Mouse (Mus musculus): ENCODE results near the gene Ddx4. TPM values are rescaled to one million over a fixed set of nuclear protein-coding genes. Genes with fewer than 3 reads are reported as not detected.

Ddx4 gene
- polyA plus RNA-seq, 1 experiment from 2014 or later, result 0.89 TPM

DNA sequence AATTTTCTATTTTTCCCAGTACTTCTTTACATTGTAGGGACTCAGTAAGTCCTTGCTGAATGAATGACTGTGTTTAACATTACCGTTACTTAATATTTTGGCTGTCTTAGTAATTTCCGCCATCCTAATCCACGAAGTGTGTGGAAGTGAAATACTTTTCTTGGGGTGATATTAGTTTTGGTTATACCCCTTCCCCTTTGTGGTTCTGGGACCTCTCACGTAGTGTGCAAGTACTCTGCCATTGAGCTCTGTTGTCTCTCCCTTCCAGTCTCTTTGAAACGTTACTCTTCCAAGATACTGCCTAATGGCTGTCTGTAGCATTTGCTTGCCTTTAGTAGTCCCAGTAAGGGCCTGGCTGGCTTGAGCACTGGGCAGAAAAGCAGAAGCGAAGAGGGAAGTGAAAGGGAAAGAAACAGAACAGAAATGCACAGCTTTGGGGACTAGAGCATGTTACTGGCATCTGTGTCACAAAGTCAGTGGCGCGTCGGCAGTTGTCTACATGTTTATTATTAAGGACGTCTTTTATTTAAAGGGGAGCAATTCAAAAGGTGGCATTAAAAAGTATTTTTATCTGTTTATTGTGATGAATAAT is 14.3 kb upstream of the Ddx4 start:
- Histone ChIP-seq H3K9ac (no peak overlapping the region), H3K36me3 (peaks cover 14% of the 10 kb centered on the region), H3K4me1 (0 out of 2 replicates have a peak, but pooled peaks cover 1% of the 10 kb centered on the region), H3K4me3 (no peak overlapping the region), H3K9me3 (no peaks in the 10 kb centered on the region), H3K4me2 (replicated peaks) (no peak overlapping the region), H3K27ac (no peak overlapping the region), H3K27me3 (no peaks in the 10 kb centered on the region)
- 82% methylated on average over 10 of the region's 10 CpGs for WGBS
- ATAC-seq (ENCODE audit: low FRiP score, low read depth), result no peak

GRCm38 (mm10) chr13:112661687-112662086 is 9.4 kb upstream of the Ddx4 start:
- Histone ChIP-seq H3K4me2 (replicated peaks) (peak overlapping the region; percentile 84), H3K9me3 (no peaks in the 10 kb centered on the region)
- no peak for ATAC-seq (ENCODE audit: low FRiP score, low read depth)

DNA sequence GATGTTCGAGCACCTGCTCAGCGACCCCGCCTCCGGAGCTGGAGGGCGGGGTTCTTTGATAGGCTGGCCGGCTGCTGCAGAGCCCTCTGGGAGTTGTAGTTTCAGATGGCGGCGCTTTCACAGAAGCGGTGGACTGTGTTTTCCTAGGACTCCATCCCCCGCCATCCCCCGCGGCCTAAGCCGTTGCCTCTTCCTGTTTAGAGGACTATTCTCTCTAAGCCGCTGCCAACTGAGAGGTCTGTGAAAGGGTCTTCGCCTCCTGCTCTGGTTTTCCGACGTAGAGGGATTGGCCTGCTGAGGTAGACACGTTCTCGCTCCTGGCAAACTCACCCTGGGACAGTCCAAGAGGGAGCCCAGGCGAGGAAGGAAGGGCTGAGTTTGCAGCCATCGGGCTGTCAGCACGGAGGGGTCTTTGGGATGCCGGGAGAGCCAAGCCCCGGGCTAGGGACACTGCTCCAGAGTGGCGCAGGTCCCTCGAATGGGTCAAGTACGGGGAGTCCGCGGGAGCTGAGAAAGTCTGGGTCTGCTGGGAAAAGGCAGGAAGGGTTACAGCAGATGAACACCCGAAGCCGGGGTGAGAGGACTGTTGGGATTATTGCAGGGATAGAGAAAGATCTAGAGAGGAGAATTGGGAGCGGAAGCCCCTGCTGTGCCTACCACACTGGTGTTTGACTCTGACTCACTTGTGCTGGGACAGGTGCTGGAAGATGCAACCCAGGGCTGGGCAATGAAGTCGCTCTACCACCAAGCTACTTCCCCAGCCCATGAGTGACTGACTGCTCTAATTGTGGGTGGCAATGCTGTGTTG is 8.5 kb upstream of the Ddx4 start, which contains the start of gene Slc38a9:
TSS of gene Slc38a9 (plus strand) at position 178 of the 808 bp plus-strand sequence.
- H3K36me3 ChIP-seq, result no peaks in the 10 kb centered on the region
- peak within 1 kb of the TSS; percentile 49; the same call in 1 of the 2 replicates for H3K27ac ChIP-seq
- H3K27me3 ChIP-seq, result no peaks in the 10 kb centered on the region
- peak within 1 kb of the TSS; percentile 84 for H3K4me2 ChIP-seq (replicated peaks)
- H3K9me3 ChIP-seq, result no peaks in the 10 kb centered on the region
- peaks cover 7% of the 10 kb centered on the region for H3K4me1 ChIP-seq
- under 1% methylated on average over 33 of the region's 33 CpGs for WGBS
- peak within 1 kb of the TSS; percentile 80 for H3K4me3 ChIP-seq
- peak; percentile 99 for ATAC-seq (ENCODE audit: low FRiP score, low read depth)
- H3K9ac ChIP-seq, result peak within 1 kb of the TSS; percentile 82

More at GRCm38 (mm10) chr13:112661687-112662086, 9.4 kb upstream of the Ddx4 start:
- no peaks in the 10 kb centered on the region for H3K27me3 ChIP-seq
- H3K36me3 ChIP-seq, result no peaks in the 10 kb centered on the region
- peaks cover 7% of the 10 kb centered on the region for H3K4me1 ChIP-seq
- no peak overlapping the region for H3K4me3 ChIP-seq
- H3K9ac ChIP-seq, result no peak overlapping the region
- 87% methylated on average over 2 of the region's 2 CpGs for WGBS
- no peak overlapping the region for H3K27ac ChIP-seq

GRCm38 (mm10) chr13:112659986-112660573 is 7.8 kb upstream of the Ddx4 start:
- no peak overlapping the region for H3K9ac ChIP-seq
- 2% methylated on average over 10 of the region's 10 CpGs for WGBS
- H3K4me2 ChIP-seq (replicated peaks), result peak overlapping the region; percentile 84
- no peak for ATAC-seq (ENCODE audit: low FRiP score, low read depth)
- no peaks in the 10 kb centered on the region for H3K36me3 ChIP-seq
- H3K4me3 ChIP-seq, result peak overlapping the region; percentile 80
- H3K27ac ChIP-seq, result no peak overlapping the region
- H3K9me3 ChIP-seq, result no peaks in the 10 kb centered on the region
- H3K4me1 ChIP-seq, result peaks cover 7% of the 10 kb centered on the region
- H3K27me3 ChIP-seq, result no peaks in the 10 kb centered on the region

GRCm38 (mm10) chr13:112651183-112651582 is 1.1 kb downstream of the Ddx4 start:
- Histone ChIP-seq H3K9me3 (peaks cover 12% of the 10 kb centered on the region), H3K4me3 (no peak overlapping the region), H3K27me3 (no peaks in the 10 kb centered on the region), H3K36me3 (peaks cover 5% of the 10 kb centered on the region; the same call in 1 of the 2 replicates), H3K27ac (no peak overlapping the region), H3K4me2 (replicated peaks) (no peak overlapping the region), H3K9ac (no peak overlapping the region), H3K4me1 (no peaks in the 10 kb centered on the region)
- ATAC-seq (ENCODE audit: low FRiP score, low read depth), result no peak
- WGBS, result 67% methylated on average over 3 of the region's 3 CpGs

DNA sequence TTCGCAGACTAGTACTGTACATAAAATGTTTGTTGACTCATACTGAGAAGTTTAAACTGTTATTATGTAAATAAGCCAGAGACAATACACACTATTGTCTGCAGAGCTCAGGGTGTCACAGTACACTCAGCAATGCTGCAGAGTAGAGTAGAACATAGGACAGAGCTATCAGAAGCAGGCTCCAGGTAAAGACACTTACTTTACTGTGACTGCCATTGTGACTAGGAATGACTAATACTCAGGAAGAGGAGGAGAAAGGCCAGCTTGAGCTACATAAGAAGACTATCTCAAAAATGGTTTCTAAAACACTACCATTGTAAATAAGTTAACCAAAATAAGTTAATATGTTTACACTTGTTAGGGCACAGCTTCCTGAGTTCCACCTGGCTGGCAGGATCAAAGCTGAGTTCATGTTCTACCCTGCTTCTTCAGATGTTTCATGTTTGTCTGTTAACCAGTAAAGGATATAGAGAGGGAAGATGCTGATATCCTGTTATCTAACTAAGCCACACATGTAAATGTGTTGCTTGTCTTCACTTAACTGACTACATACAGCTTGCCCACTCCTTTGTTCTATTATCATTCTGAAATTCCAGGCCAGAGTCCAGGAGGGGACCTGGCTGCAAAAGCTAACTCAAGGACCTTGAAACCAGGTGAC is 6.6 kb downstream of the Ddx4 start:
- H3K4me2 ChIP-seq (replicated peaks), result no peak overlapping the region
- 86% methylated on average over 1 of the region's 1 CpGs for WGBS
- H3K4me3 ChIP-seq, result no peak overlapping the region
- ATAC-seq (ENCODE audit: low FRiP score, low read depth), result no peak
- no peaks in the 10 kb centered on the region for H3K9me3 ChIP-seq
- no peak overlapping the region for H3K27ac ChIP-seq
- no peaks in the 10 kb centered on the region for H3K36me3 ChIP-seq
- no peaks in the 10 kb centered on the region for H3K4me1 ChIP-seq
- H3K9ac ChIP-seq, result no peak overlapping the region
- no peaks in the 10 kb centered on the region for H3K27me3 ChIP-seq

- Histone ChIP-seq H3K27me3 (no peaks in the 10 kb centered on the region), H3K27ac (no peak overlapping the region), H3K9me3 (no peaks in the 10 kb centered on the region), H3K4me2 (replicated peaks) (no peak overlapping the region), H3K9ac (no peak overlapping the region), H3K4me1 (no peaks in the 10 kb centered on the region), H3K4me3 (no peak overlapping the region), H3K36me3 (no peaks in the 10 kb centered on the region)
- no peak for ATAC-seq (ENCODE audit: low FRiP score, low read depth)
- whole genome bisulfite sequencing, result 70% methylated on average over 3 of the region's 3 CpGs
Measured at GRCm38 (mm10) chr13:112644996-112645395, 7.3 kb downstream of the Ddx4 start.

DNA sequence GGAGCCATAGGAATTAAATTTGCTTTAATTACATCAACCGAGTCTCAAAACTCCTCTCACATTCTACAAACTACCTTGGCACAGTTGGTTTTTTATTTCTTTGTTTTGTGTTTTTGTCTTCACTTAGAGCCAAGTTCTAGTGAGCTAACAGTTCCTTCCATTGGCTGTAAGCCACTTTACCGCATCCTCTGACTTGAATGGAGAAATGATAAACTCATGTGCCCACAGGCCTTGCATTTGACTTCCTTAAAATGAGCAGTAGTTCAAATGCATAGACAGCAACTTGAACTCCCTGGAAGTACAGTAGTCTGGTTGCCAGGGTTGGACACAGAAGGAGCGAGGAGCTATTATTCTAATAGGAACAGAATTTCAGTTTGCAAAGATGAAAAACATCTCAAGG is 9.4 kb downstream of the Ddx4 start:
- no peak overlapping the region for H3K27ac ChIP-seq
- H3K36me3 ChIP-seq, result no peaks in the 10 kb centered on the region
- H3K4me1 ChIP-seq, result no peaks in the 10 kb centered on the region
- WGBS, result 84% methylated on average over 3 of the region's 3 CpGs
- H3K4me3 ChIP-seq, result no peak overlapping the region
- H3K9ac ChIP-seq, result no peak overlapping the region
- H3K9me3 ChIP-seq, result no peaks in the 10 kb centered on the region
- no peaks in the 10 kb centered on the region for H3K27me3 ChIP-seq
- no peak overlapping the region for H3K4me2 ChIP-seq (replicated peaks)
- no peak for ATAC-seq (ENCODE audit: low FRiP score, low read depth)

- H3K4me2 ChIP-seq (replicated peaks), result no peak overlapping the region
- 74% methylated on average over 4 of the region's 4 CpGs for WGBS
Measured at GRCm38 (mm10) chr13:112639111-112639510, 13.2 kb downstream of the Ddx4 start.

DNA sequence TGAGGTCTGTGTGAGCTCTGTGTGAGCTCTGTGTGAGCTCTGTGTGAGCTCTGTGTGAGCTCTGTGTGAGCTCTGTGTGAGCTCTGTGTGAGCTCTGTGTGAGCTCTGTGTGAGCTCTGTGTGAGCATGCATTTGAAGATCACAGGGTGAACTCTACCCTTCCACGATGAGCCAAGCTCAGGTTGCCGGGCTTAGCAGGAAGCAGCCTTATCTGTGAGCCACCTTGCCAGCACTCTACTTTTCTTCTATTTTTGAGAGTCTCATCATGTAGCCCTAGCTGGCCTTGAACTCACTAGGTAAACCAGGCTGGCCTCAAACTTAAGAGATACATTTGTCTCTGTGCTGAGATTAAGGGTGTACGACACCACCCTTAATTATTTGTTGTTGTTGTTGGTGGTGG is 15.8 kb downstream of the Ddx4 start:
- no peak overlapping the region for H3K4me3 ChIP-seq
- 48% methylated on average over 3 of the region's 3 CpGs for WGBS
- H3K36me3 ChIP-seq, result no peaks in the 10 kb centered on the region
- H3K9me3 ChIP-seq, result no peaks in the 10 kb centered on the region
- H3K9ac ChIP-seq, result no peak overlapping the region
- ATAC-seq (ENCODE audit: low FRiP score, low read depth), result no peak
- no peak overlapping the region for H3K27ac ChIP-seq
- no peaks in the 10 kb centered on the region for H3K4me1 ChIP-seq
- no peak overlapping the region for H3K4me2 ChIP-seq (replicated peaks)
- H3K27me3 ChIP-seq, result no peaks in the 10 kb centered on the region

More at GRCm38 (mm10) chr13:112639111-112639510, 13.2 kb downstream of the Ddx4 start:
- H3K4me3 ChIP-seq, result no peak overlapping the region
- no peak overlapping the region for H3K9ac ChIP-seq
- no peaks in the 10 kb centered on the region for H3K36me3 ChIP-seq
- H3K27me3 ChIP-seq, result no peaks in the 10 kb centered on the region
- H3K4me1 ChIP-seq, result no peaks in the 10 kb centered on the region
- no peak for ATAC-seq (ENCODE audit: low FRiP score, low read depth)
- H3K27ac ChIP-seq, result no peak overlapping the region
- H3K9me3 ChIP-seq, result no peaks in the 10 kb centered on the region

GRCm38 (mm10) chr13:112635174-112635837 is 17.0 kb downstream of the Ddx4 start:
- Histone ChIP-seq H3K4me1 (no peaks in the 10 kb centered on the region), H3K4me3 (no peak overlapping the region), H3K4me2 (replicated peaks) (no peak overlapping the region), H3K9me3 (no peaks in the 10 kb centered on the region), H3K27me3 (no peaks in the 10 kb centered on the region), H3K27ac (no peak overlapping the region), H3K36me3 (no peaks in the 10 kb centered on the region), H3K9ac (no peak overlapping the region)
- no peak for ATAC-seq (ENCODE audit: low FRiP score, low read depth)
- 73% methylated on average over 7 of the region's 7 CpGs for WGBS
